Mouse (Mus musculus) liver, embryonic 14.5 days (tissue): Measurements from ENCODE around the gene Sh3glb2. TPM values are rescaled to one million over a fixed set of nuclear protein-coding genes. Genes with fewer than 3 reads are reported as not detected.

ENCODE experiments used
- ATAC-seq: fragments of 200-750 bp; cut with Nextera tagmentation; 2 replicates; pipeline ENCODE4 v1.8.0; 2017; ENCODE audit warnings: moderate number of reproducible peaks, mild to moderate bottlenecking, moderate library complexity; ENCODE audit not compliant: insufficient read depth
- DNase-seq, 3 experiments: peaks; one replicate each; pipeline ENCODE4 v3.0.0-alpha.2; 2012 to 2013; ENCODE audit warnings: low read depth in 3 of 3, low spot score in 3 of 3
- H3K27ac ChIP-seq: fragments of 300-500 bp; sonication (generic); 2 replicates; pipeline ENCODE4 v1.5.1; 2014; ENCODE audit warnings: moderate library complexity, mild to moderate bottlenecking, control low read depth, inconsistent platforms
- H3K27me3 ChIP-seq: fragments of 300-500 bp; sonication (generic); 2 replicates; pipeline ENCODE4 v1.6.1; 2014; ENCODE audit warnings: mild to moderate bottlenecking, low read length, moderate library complexity; ENCODE audit not compliant: control insufficient read depth, insufficient read depth
- H3K36me3 ChIP-seq: fragments of 300-500 bp; sonication (generic); replicated peaks from 2 replicates; pipeline ENCODE4 v1.6.1; 2014; ENCODE audit warnings: low read depth; ENCODE audit not compliant: control insufficient read depth, insufficient read depth
- H3K4me1 ChIP-seq, 2 experiments: fragments of 200-500 bp in 1 of 2; fragments of 300-500 bp in 1 of 2; sonication (generic) in 1 of 2; replicated peaks; 2 replicates each; pipeline ENCODE4 v1.6.1; 2012 to 2014; ENCODE audit warnings: antibody characterized with exemption in 1 of 2, inconsistent platforms in 1 of 2, low read length in 1 of 2; ENCODE audit not compliant: control insufficient read depth in 2 of 2, insufficient read depth in 2 of 2
- H3K4me2 ChIP-seq: fragments of 300-500 bp; sonication (generic); 2 replicates; pipeline ENCODE4 v1.6.1; 2014; ENCODE audit warnings: low read depth, mild to moderate bottlenecking, control low read depth, moderate library complexity
- H3K4me3 ChIP-seq, 2 experiments: fragments of 200-500 bp in 1 of 2; fragments of 300-500 bp in 1 of 2; sonication (generic) in 1 of 2; 2 replicates each; pipeline ENCODE4 v1.5.1; 2012 to 2014; ENCODE audit warnings: low read depth in 2 of 2, low read length in 2 of 2, mild to moderate bottlenecking in 2 of 2, control low read depth in 1 of 2, inconsistent platforms in 1 of 2, moderate library complexity in 1 of 2; ENCODE audit not compliant: insufficient read depth in 1 of 2
- H3K9ac ChIP-seq: fragments of 300-500 bp; sonication (generic); replicated peaks from 2 replicates; pipeline ENCODE4 v1.6.1; 2014; ENCODE audit warnings: mild to moderate bottlenecking, control low read depth, moderate library complexity
- H3K9me3 ChIP-seq: fragments of 300-500 bp; sonication (generic); 2 replicates; pipeline ENCODE4 v1.6.1; 2016; ENCODE audit warnings: low read length, mixed read lengths; ENCODE audit not compliant: control insufficient read depth
- CTCF ChIP-seq: IDR thresholded peaks from 2 replicates; pipeline ENCODE4 v1.5.1; 2016; ENCODE audit warnings: antibody characterized with exemption, low read depth, control low read depth
- EP300 ChIP-seq: IDR thresholded peaks from 2 replicates; pipeline ENCODE4 v1.6.1; 2016; ENCODE audit warnings: antibody characterized with exemption, low read depth
- WGBS: fragments of 180-500 bp; shearing (Covaris S2); extraction: QIAGEN DNeasy Blood & Tissue Kit; methylation state at CpG from one replicate; pipeline ENCODE4 v1.1.7; 2014; ENCODE audit not compliant: insufficient replicate concordance; 5-methylcytosine and 5-hydroxymethylcytosine counted together
- polyA plus RNA-seq, 2 experiments: library from polyadenylated mRNA; depleted of rRNA in 1 of 2; stranded (reverse) in 1 of 2; unstranded in 1 of 2; fragments of >200 nt; fragmentation: Nextera tagmentation in 1 of 2; extraction: Ambion mirVana in 1 of 2; gene quantifications; 2 replicates each; pipeline versions ENCODE4 v1.2.1 to v1.2.3; 2012 to 2014

Sh3glb2 gene
- polyA plus RNA-seq, 2 experiments, result 13.6 to 22.2 TPM

GRCm38 (mm10) chr2:30402843-30403242 lies 43.7 kb upstream of the Sh3glb2 start:
- no peak for ATAC-seq
- Histone ChIP-seq H3K9me3 (no peaks in the 10 kb centered on the region), H3K36me3 (peaks cover 2% of the 10 kb centered on the region), H3K27me3 (no peaks in the 10 kb centered on the region), H3K4me2 (no peak overlapping the region), H3K9ac (no peak overlapping the region), H3K4me3 (no peak overlapping the region), H3K27ac (no peak overlapping the region), H3K4me1 (no peaks in the 10 kb centered on the region)
- no peak for DNase-seq
- TF ChIP-seq CTCF, result no peak
- no peak for TF ChIP-seq EP300
- WGBS, result 73% methylated on average over 2 of the region's 2 CpGs

DNA sequence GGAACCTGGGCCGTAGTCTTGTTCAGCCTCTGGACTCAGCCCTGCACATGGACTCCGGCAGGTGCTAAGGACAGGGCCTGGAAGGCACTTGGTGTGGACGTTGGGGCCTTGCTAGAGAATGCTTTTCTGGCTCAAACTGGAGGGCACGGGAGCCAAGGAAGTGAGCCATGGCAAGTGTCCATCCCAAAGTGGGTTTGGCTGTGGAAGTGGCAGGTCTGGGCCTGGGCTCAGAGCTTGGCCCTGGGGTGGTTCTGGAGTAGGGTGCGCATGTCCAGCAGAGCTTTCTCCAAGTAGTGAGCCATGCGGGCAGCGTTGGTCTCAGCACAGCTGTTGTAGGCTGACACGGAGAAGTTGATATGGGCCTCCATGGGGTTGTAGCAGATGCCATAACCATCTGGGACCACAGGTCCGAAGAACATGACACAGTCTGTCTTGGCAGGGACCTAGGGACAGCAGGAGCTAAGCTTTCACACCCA lies 43.3 kb upstream of the Sh3glb2 start:
- Histone ChIP-seq H3K9ac (no peak overlapping the region), H3K4me1 (no peaks in the 10 kb centered on the region), H3K36me3 (peaks cover 6% of the 10 kb centered on the region), H3K27me3 (no peaks in the 10 kb centered on the region), H3K27ac (no peak overlapping the region), H3K4me3 (no peak overlapping the region), H3K9me3 (no peaks in the 10 kb centered on the region), H3K4me2 (no peak overlapping the region)
- TF ChIP-seq EP300 (no peak), CTCF (no peak)
- WGBS, result 83% methylated on average over 9 of the region's 9 CpGs
- no peak for DNase-seq
- ATAC-seq, result no peak

DNA sequence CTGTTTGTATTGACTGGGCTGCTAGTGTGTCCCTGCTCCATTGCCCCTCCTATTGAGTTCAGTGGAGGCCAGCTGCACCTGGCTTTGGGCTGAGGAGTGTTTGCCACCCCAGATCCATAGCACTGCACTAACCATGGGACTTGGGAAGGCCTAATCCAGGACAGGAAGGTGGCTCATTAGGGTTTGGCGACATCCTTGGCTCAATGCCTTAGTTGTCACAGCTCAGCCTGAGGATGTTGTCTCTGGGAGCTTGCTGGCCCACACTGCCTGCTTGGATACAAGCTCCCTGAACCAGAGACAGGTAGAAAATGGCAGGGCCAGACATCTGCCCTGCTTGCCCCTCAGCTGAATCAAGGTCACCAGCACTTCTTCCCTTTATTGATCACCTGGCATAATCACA lies 42.4 kb upstream of the Sh3glb2 start:
- Histone ChIP-seq H3K4me3 (no peak overlapping the region), H3K9ac (no peak overlapping the region), H3K27me3 (no peaks in the 10 kb centered on the region), H3K36me3 (peaks cover 9% of the 10 kb centered on the region), H3K9me3 (no peaks in the 10 kb centered on the region), H3K4me1 (no peaks in the 10 kb centered on the region), H3K27ac (no peak overlapping the region), H3K4me2 (no peak overlapping the region)
- TF ChIP-seq EP300 (no peak), CTCF (no peak)
- ATAC-seq (no peak), DNase-seq (no peak)
- WGBS, result 79% methylated on average over 1 of the region's 1 CpGs

DNA sequence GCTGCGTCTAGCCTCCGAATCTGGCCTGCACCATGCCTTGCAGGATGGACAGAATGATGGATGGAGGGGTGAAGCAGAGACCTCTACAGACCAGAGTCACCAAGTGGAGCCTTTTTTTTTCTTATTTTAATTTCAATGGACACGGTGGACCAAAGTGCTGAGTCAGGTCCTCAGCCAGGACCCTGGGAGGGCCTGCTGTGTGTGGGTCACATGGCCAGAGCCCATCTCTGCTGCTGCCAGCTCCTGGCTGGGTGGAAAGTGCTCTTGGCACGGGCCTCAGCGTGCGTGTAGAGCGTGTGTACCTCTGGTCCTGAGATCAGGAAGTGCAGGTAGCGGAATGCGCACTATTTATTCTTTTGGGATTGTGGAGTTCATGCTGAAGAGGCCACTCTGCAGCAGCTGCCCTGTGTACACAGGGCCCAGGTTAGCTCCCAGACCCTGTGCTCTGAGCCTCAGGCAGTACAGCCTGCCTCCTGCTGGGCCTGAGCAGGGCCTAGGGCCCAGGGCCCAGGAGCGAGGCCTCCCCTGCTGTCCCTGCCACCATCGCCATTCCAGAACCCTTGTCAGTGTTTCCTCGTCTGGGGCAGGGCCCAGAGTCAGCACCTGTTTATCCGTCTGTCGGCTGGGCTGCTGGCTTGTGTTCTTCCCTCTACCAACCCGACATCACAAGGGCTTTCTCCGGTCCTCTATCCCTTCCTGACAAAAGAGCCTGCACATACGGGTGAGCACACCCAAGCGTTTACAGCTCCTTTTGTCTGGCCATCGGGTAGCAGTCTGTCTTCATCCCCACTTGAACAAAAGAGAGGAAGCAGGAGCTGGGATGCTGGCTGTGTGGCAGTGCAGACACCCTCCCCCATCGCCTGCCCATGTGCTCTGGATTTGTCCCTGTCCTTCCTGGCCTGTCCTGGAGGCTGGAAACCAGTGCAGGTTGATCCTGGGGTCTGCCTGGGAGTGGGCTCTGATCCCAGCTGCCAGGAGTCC lies 40.3 kb upstream of the Sh3glb2 start:
- H3K9ac ChIP-seq, result no peak overlapping the region
- peaks cover 11% of the 10 kb centered on the region for H3K36me3 ChIP-seq
- DNase-seq, result no peak
- H3K9me3 ChIP-seq, result no peaks in the 10 kb centered on the region
- WGBS, result 81% methylated on average over 20 of the region's 20 CpGs
- no peaks in the 10 kb centered on the region for H3K4me1 ChIP-seq
- H3K27me3 ChIP-seq, result no peaks in the 10 kb centered on the region
- H3K4me2 ChIP-seq, result no peak overlapping the region
- TF ChIP-seq CTCF, result no peak
- no peak for TF ChIP-seq EP300
- no peak for ATAC-seq
- H3K4me3 ChIP-seq, result no peak overlapping the region
- no peak overlapping the region for H3K27ac ChIP-seq

- Histone ChIP-seq H3K4me1 (peaks cover 6 to 8% of the 10 kb centered on the region in 2 experiments), H3K4me3 (no peak overlapping the region), H3K9ac (no peak overlapping the region), H3K4me2 (no peak overlapping the region), H3K36me3 (peaks cover 11% of the 10 kb centered on the region), H3K27ac (no peak overlapping the region), H3K27me3 (no peaks in the 10 kb centered on the region), H3K9me3 (no peaks in the 10 kb centered on the region)
- no peak for DNase-seq
- ATAC-seq, result no peak
- WGBS, result 80% methylated on average over 10 of the region's 10 CpGs
- TF ChIP-seq EP300 (no peak), CTCF (no peak)
Observed at GRCm38 (mm10) chr2:30397986-30398512, 38.9 kb upstream of the Sh3glb2 start.
